Mouse (Mus musculus): ENCODE data around the gene Whamm. TPM values are rescaled to one million over a fixed set of nuclear protein-coding genes. Genes with fewer than 3 reads are reported as not detected.

The Whamm gene
- polyA plus RNA-seq (2015; fragmentation: Nextera tagmentation; extraction: Ambion mirVana), result 4.9 and 5.6 TPM in 2 replicates

DNA sequence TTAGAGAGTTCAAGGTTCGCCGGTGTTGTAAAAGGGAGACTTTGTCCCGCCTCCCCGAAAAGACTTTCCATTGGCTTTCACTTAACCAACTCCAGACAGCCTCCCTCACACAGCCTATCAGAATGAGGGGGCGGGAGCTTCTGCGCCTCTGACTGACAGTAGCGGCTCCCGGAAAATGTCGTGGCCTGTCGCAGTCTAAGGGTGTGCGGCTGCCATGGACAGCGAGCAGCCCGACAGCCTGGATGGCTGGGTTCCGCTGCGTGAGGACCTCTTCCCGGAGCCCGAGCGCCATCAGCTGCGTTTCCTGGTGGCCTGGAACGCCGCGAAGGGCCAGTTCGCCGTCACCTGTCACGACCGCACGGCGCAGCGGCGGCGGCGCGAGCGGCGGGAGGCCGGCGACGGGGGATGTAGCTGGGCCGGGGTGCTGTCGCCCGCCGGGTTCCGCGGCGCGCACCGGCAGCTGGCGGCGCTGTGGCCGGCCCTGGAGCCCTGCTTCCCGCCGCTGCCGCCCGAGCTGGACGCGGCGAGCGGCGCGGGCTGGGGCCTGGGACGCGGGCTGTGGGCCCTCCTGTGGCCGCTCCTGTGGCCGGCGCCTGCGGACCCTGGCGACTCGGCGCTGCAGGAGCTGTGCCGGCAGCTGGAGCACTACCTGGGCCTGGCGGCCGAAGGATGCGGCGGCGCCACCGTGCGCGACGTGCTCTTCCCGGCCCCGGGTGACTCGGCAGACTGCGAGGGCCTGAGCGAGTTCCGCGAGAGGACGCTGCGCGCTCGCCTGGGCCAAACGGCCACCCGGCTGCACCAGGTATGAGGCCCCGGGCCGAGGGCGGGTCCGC is at the start of gene Whamm:
TSS of gene Whamm (plus strand) at position 159 of the 833 bp plus-strand sequence.
- Histone ChIP-seq H3K9me3 (no peaks in the 10 kb centered on the region), H3K9ac (peak within 1 kb of the TSS; percentile 73), H3K4me3 (peak within 1 kb of the TSS; percentile 91), H3K4me2 (peak within 1 kb of the TSS; percentile 83), H3K36me3 (0 out of 2 replicates have a peak, but pooled peaks cover 7% of the 10 kb centered on the region), H3K27me3 (no peaks in the 10 kb centered on the region), H3K4me1 (peaks cover 17% of the 10 kb centered on the region), H3K27ac (peak within 1 kb of the TSS; percentile 95)
- WGBS, result under 1% methylated on average over 87 of the region's 96 CpGs
- ATAC-seq (ENCODE audit: borderline replicate concordance, extremely low read depth, low FRiP score, low TSS enrichment), result peak; percentile 99

DNA sequence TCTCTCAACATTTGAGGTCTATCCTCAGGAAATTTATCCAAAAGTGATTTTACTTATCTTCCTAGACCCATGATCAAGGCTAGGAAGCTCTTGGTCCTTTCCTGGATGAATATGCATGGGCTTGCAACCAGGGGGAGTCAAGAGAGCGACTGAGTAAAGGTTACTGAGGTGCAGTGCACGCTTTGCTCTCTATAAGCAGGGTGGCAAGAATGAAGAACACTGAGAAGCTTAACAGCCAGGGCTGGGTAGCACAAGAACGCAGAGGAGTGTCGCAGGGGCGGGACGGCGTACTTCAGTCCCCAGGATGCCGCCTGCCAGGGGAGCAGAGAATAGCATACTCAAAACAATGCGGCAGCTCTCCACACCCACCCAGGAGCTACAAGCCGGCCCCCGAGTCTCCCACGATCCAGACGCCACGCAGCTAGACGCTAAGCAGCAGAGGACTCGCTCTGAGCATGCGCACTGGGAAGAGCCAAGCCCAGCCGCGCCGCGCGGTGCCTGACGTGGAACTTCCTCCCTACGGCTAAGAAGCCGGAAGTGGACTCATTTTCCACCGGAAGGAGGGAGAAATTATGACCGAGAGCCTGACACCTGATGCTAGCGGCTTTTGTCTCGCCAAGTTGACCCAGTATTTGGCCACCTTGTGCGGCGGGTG is 47.9 kb upstream of the Whamm start:
- Histone ChIP-seq H3K27me3 (no peaks in the 10 kb centered on the region), H3K27ac (peak overlapping the region; percentile 91), H3K36me3 (0 out of 2 replicates have a peak, but pooled peaks cover 14% of the 10 kb centered on the region), H3K9ac (peak overlapping the region; percentile 67), H3K4me2 (peak overlapping the region; percentile 69), H3K4me1 (peaks cover 23% of the 10 kb centered on the region), H3K4me3 (peak overlapping the region; percentile 67), H3K9me3 (no peaks in the 10 kb centered on the region)
- ATAC-seq (ENCODE audit: borderline replicate concordance, extremely low read depth, low FRiP score, low TSS enrichment), result peak; percentile 97
- 1% methylated on average over 31 of the region's 31 CpGs for whole genome bisulfite sequencing

DNA sequence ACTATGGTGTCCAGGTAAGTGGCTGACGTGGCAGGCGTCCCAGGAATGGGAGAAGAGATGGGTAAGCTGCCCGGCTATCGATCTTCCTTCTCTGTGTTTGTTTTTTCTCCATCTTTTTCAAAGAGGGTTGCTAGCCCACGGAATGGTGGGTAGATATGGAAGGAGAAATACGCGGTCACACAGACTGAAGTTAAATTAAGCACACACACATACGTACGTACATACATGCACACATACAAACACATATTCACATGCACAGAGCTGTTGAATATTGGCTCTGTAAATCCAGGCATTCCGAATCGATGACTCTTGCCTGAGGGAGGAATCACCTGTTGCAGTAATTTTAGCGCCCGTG is 47.4 kb upstream of the Whamm start:
- H3K27ac ChIP-seq, result peak overlapping the region; percentile 91; the same call in 1 of the 2 replicates
- peak overlapping the region; percentile 67 for H3K4me3 ChIP-seq
- H3K9ac ChIP-seq, result peak overlapping the region; percentile 67
- H3K4me1 ChIP-seq, result peaks cover 23% of the 10 kb centered on the region
- H3K36me3 ChIP-seq, result peaks cover 17% of the 10 kb centered on the region; the same call in 1 of the 2 replicates
- no peaks in the 10 kb centered on the region for H3K9me3 ChIP-seq
- peak overlapping the region; percentile 69 for H3K4me2 ChIP-seq
- WGBS, result 5% methylated on average over 13 of the region's 13 CpGs
- no peak for ATAC-seq (ENCODE audit: borderline replicate concordance, extremely low read depth, low FRiP score, low TSS enrichment)
- H3K27me3 ChIP-seq, result no peaks in the 10 kb centered on the region

DNA sequence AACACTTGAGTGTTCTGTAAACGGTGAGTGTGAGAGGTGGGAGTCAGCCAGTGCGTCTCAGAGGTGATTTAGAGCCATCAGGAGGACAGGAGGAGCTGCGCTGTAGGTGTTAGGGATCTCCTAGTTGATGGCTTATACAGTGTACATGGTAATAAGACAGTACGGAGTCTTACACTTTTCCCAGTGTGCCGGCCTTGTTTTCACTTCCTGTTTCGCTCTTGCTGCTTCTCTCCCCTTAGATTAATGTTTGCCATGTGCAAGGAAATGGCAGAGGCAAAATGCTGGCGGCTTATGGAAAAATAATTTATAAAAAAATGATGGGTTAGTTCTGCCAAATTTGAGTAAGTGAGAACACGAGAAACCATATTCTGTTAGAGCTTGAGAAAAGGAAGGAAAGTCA is 42.1 kb upstream of the Whamm start:
- Histone ChIP-seq H3K9me3 (no peaks in the 10 kb centered on the region), H3K9ac (no peak overlapping the region), H3K4me3 (no peak overlapping the region), H3K27ac (no peak overlapping the region), H3K36me3 (peaks cover 62% of the 10 kb centered on the region), H3K4me1 (peaks cover 15% of the 10 kb centered on the region), H3K4me2 (no peak overlapping the region), H3K27me3 (no peaks in the 10 kb centered on the region)
- WGBS, result 76% methylated on average over 8 of the region's 8 CpGs
- no peak for ATAC-seq (ENCODE audit: borderline replicate concordance, extremely low read depth, low FRiP score, low TSS enrichment)

DNA sequence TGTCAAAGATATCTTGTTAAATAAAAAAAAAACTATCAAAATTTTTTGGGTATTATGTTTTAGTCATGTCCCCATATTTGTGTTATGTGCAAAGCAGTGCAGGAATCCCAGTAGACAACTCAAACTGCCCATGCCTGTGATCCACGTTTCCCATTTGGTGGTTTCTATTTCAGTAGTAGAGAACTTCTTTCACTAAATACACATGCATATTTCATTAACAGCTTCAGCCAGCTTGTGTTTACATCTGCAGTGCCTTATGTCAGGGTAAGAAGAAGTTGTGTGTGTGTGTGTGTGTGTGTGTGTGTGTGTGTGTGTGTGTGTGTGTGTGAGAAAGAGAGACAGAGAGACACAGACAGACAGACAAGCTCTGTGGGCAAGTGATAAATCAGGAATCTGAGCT is 39.6 kb upstream of the Whamm start:
- Histone ChIP-seq H3K36me3 (peaks cover 65% of the 10 kb centered on the region), H3K9me3 (no peaks in the 10 kb centered on the region), H3K4me3 (no peak overlapping the region), H3K27ac (no peak overlapping the region), H3K4me2 (no peak overlapping the region), H3K27me3 (no peaks in the 10 kb centered on the region), H3K9ac (no peak overlapping the region), H3K4me1 (no peaks in the 10 kb centered on the region)
- WGBS, result 62% methylated on average over 1 of the region's 1 CpGs
- ATAC-seq (ENCODE audit: borderline replicate concordance, extremely low read depth, low FRiP score, low TSS enrichment), result no peak

DNA sequence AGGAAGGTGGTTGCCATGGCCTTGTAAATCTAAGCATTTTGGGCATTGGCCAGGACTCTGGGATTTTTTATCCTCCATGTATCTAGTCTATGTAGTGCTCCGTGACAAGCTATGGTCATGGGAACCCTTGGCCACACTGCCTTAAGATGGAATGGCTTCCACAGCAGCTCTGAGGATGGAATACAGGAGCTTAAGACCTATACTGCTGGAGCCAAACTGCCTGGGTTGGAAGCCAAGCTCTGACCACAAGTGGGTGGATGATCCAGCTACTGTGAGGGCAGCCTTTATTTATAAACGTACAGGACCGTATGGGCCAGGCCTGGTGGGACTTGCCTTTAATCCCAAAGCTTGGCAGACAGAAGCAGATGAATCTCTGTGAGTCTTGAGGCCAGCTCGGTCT is 34.6 kb upstream of the Whamm start:
- 83% methylated on average over 4 of the region's 4 CpGs for WGBS
- Histone ChIP-seq H3K27me3 (no peaks in the 10 kb centered on the region), H3K4me3 (no peak overlapping the region), H3K36me3 (peaks cover 38% of the 10 kb centered on the region), H3K27ac (no peak overlapping the region), H3K9me3 (no peaks in the 10 kb centered on the region), H3K4me2 (no peak overlapping the region), H3K9ac (no peak overlapping the region), H3K4me1 (no peaks in the 10 kb centered on the region)
- ATAC-seq (ENCODE audit: borderline replicate concordance, extremely low read depth, low FRiP score, low TSS enrichment), result no peak

DNA sequence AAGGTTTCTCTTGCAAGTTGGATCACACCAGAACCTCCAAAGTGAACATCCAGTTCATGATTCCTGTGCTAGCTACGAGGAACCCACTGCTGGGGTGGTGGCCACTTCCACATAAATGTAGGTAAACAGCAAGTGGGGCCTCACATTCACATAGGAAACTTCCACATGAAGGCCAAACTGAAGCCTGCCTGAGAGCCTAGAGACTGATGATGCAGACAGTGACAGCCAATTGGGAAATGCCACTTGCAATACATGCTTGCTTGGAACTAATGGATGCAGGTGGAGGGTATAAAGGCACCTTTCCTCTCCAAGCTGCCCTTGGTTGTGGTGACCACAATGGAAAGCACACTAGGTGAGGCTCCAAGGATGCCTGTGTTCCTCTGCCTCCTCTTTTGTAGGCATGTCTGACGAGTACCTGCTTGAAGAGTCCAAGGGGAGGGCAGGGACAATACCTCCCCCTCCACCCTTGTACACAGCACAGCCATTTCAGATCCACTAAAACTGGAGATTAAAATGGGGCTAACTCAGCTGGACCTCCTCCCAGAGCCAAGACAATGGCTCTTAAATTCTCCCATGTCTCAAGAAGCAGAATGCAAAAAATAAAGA is 32.9 kb upstream of the Whamm start:
- H3K4me2 ChIP-seq, result no peak overlapping the region
- H3K4me1 ChIP-seq, result no peaks in the 10 kb centered on the region
- no peaks in the 10 kb centered on the region for H3K9me3 ChIP-seq
- H3K27me3 ChIP-seq, result no peaks in the 10 kb centered on the region
- H3K9ac ChIP-seq, result no peak overlapping the region
- H3K36me3 ChIP-seq, result peaks cover 23% of the 10 kb centered on the region
- ATAC-seq (ENCODE audit: borderline replicate concordance, extremely low read depth, low FRiP score, low TSS enrichment), result no peak
- 73% methylated on average over 2 of the region's 2 CpGs for WGBS
- no peak overlapping the region for H3K27ac ChIP-seq
- no peak overlapping the region for H3K4me3 ChIP-seq

DNA sequence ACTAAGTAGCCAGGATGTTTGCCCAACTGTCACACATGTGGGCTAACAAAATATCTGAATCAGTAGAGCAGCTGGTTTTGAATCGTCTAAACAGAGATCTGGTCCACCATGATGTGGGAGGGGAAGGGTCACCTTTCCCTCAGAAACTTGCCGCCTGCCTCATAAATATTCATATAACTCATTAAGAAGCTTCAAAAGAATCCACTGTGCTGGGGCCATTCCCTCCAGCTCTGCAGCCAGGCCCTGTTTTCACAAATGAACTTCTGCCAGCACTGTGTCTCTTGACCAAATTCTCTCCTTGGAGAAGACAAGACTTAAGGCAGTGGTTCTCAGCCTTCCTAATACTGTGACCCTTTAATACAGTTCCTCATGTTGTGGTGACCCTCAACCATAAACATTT is 31.5 kb upstream of the Whamm start:
- no peak overlapping the region for H3K4me3 ChIP-seq
- H3K4me1 ChIP-seq, result no peaks in the 10 kb centered on the region
- H3K9ac ChIP-seq, result no peak overlapping the region
- no peak overlapping the region for H3K4me2 ChIP-seq
- 20% methylated on average over 2 of the region's 2 CpGs for WGBS
- ATAC-seq (ENCODE audit: borderline replicate concordance, extremely low read depth, low FRiP score, low TSS enrichment), result no peak
- H3K27me3 ChIP-seq, result no peaks in the 10 kb centered on the region
- H3K36me3 ChIP-seq, result peaks cover 10% of the 10 kb centered on the region
- no peaks in the 10 kb centered on the region for H3K9me3 ChIP-seq
- no peak overlapping the region for H3K27ac ChIP-seq

DNA sequence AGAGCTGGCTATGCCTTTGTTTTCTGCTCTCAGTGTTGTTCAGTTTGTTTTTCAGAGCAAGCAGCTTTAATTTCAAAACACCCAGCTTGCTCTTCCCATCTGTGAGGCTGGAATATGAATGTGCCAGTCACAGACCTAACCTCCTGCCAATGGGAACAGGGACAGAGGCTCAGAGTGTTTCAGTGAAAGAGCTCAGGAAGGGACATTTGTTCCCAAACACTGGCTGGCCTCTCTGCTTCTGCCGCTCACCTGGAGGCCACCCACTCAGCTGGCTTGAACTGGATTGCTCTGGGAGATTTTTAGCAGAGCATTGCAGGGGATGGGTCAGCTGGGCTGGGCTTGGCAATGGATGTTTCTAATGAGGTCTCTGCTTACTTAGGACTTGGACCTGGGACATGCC is 30.1 kb upstream of the Whamm start:
- whole genome bisulfite sequencing, result 44% methylated on average over 1 of the region's 1 CpGs
- no peak overlapping the region for H3K27ac ChIP-seq
- no peaks in the 10 kb centered on the region for H3K36me3 ChIP-seq

DNA sequence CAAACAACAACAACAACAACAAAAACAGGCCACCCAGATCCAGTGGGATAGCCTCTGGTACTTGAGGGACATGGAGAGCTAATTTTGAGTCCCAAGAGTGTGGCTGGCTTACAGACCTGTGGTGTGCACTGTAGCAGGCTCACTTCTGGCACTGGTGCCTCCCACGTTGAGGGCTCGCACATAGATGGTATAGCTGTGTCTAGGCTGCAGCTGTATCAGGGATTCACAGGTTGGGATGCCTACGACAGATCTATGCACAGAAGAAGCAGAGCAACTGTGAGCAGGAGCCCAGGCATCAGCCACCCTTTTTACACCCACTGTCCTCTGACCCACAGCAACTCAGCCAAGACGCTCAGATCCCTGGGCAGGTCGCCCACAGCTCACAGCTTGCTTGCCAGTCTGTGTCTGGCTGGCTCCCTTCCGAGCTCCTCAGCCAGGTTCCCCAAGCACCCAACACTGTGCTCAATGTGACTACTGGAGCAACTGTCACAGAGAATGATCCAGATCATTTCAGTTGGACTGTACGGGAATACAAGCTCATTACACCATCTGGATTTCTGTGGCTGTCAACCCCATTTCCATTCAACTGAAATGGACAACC is 29.0 kb upstream of the Whamm start:
- Histone ChIP-seq H3K4me2 (no peak overlapping the region), H3K36me3 (no peaks in the 10 kb centered on the region), H3K9me3 (no peaks in the 10 kb centered on the region), H3K4me1 (no peaks in the 10 kb centered on the region), H3K27me3 (no peaks in the 10 kb centered on the region), H3K4me3 (no peak overlapping the region), H3K27ac (no peak overlapping the region), H3K9ac (no peak overlapping the region)
- ATAC-seq (ENCODE audit: borderline replicate concordance, extremely low read depth, low FRiP score, low TSS enrichment), result no peak
- WGBS, result 75% methylated on average over 7 of the region's 7 CpGs

More for the DNA sequence above, 30.1 kb upstream of the Whamm start:
- no peak overlapping the region for H3K4me3 ChIP-seq
- H3K9me3 ChIP-seq, result no peaks in the 10 kb centered on the region
- H3K4me2 ChIP-seq, result no peak overlapping the region
- no peak overlapping the region for H3K9ac ChIP-seq
- H3K27me3 ChIP-seq, result no peaks in the 10 kb centered on the region
- no peak for ATAC-seq (ENCODE audit: borderline replicate concordance, extremely low read depth, low FRiP score, low TSS enrichment)
- H3K4me1 ChIP-seq, result no peaks in the 10 kb centered on the region

DNA sequence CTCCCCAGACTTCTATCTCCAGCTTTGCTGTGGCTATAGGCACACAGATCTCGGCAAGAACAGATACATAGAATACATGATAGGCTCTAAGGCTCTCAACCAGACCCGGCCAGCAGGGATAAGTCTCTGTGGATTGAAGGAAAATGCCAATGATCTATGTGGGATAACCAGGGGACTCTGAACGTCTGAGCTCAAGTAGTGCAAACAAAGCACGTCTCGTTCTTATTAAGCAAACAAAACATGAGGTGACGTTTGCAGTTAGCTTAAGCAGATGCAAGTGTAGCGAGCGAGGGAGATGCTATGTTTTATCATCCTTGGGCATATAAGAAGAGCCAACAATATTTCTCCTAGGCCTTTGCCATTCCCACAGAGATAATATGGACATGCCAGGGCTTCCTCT is 28.1 kb upstream of the Whamm start:
- Histone ChIP-seq H3K9me3 (no peaks in the 10 kb centered on the region), H3K9ac (no peak overlapping the region), H3K4me2 (no peak overlapping the region), H3K27me3 (no peaks in the 10 kb centered on the region), H3K4me1 (no peaks in the 10 kb centered on the region), H3K27ac (no peak overlapping the region), H3K4me3 (no peak overlapping the region), H3K36me3 (no peaks in the 10 kb centered on the region)
- ATAC-seq (ENCODE audit: borderline replicate concordance, extremely low read depth, low FRiP score, low TSS enrichment), result no peak
- WGBS, result 64% methylated on average over 8 of the region's 8 CpGs

Data from lung, embryonic 15.5 days (tissue).